Mouse (Mus musculus): ENCODE data around the gene Pde7b. TPM values are rescaled to one million over a fixed set of nuclear protein-coding genes. Genes with fewer than 3 reads are reported as not detected.

The Pde7b gene
- polyA plus RNA-seq, 1 experiment from 2014 or later = 5.2 TPM

GRCm38 (mm10) chr10:20473505-20473904, 251.4 kb downstream of the Pde7b start:
- Histone ChIP-seq H3K4me3 (ENCODE audit: low read length) (no peak overlapping the region), H3K9ac (ENCODE audit: low read depth, low read length) (no peak overlapping the region), H3K27me3 (ENCODE audit: control insufficient read depth, insufficient read depth, low read length) (no peaks in the 10 kb centered on the region), H3K36me3 (ENCODE audit: control insufficient read depth, insufficient read depth, low read length) (no peaks in the 10 kb centered on the region), H3K27ac (ENCODE audit: low read depth, low read length) (no peak overlapping the region), H3K4me1 (ENCODE audit: control insufficient read depth, insufficient read depth, low read length) (no peaks in the 10 kb centered on the region), H3K4me2 (replicated peaks; ENCODE audit: low read depth, low read length) (no peak overlapping the region), H3K9me3 (ENCODE audit: control insufficient read depth, low read length) (no peaks in the 10 kb centered on the region)
- no peak for ATAC-seq (ENCODE audit: low FRiP score, low TSS enrichment)
- 73% methylated on average over 5 of the region's 5 CpGs for WGBS

GRCm38 (mm10) chr10:20472007-20472406, 252.9 kb downstream of the Pde7b start:
- no peaks in the 10 kb centered on the region for H3K36me3 ChIP-seq (ENCODE audit: control insufficient read depth, insufficient read depth, low read length)
- ATAC-seq (ENCODE audit: low FRiP score, low TSS enrichment) = no peak
- WGBS = 87% methylated on average over 8 of the region's 8 CpGs
- no peaks in the 10 kb centered on the region for H3K27me3 ChIP-seq (ENCODE audit: control insufficient read depth, insufficient read depth, low read length)
- H3K27ac ChIP-seq (ENCODE audit: low read depth, low read length) = no peak overlapping the region
- no peak overlapping the region for H3K4me2 ChIP-seq (replicated peaks; ENCODE audit: low read depth, low read length)
- no peak overlapping the region for H3K4me3 ChIP-seq (ENCODE audit: low read length)
- no peaks in the 10 kb centered on the region for H3K4me1 ChIP-seq (ENCODE audit: control insufficient read depth, insufficient read depth, low read length)
- H3K9me3 ChIP-seq (ENCODE audit: control insufficient read depth, low read length) = no peaks in the 10 kb centered on the region
- no peak overlapping the region for H3K9ac ChIP-seq (ENCODE audit: low read depth, low read length)

- H3K4me1 ChIP-seq (ENCODE audit: control insufficient read depth, insufficient read depth, low read length) = 0 out of 2 replicates have a peak, but pooled peaks cover 4% of the 10 kb centered on the region
- no peaks in the 10 kb centered on the region for H3K9me3 ChIP-seq (ENCODE audit: control insufficient read depth, low read length)
- no peak overlapping the region for H3K4me3 ChIP-seq (ENCODE audit: low read length)
- H3K27me3 ChIP-seq (ENCODE audit: control insufficient read depth, insufficient read depth, low read length) = no peaks in the 10 kb centered on the region
- ATAC-seq (ENCODE audit: low FRiP score, low TSS enrichment) = no peak
- H3K27ac ChIP-seq (ENCODE audit: low read depth, low read length) = no peak overlapping the region
- no peak overlapping the region for H3K4me2 ChIP-seq (replicated peaks; ENCODE audit: low read depth, low read length)
- H3K9ac ChIP-seq (ENCODE audit: low read depth, low read length) = no peak overlapping the region
- H3K36me3 ChIP-seq (ENCODE audit: control insufficient read depth, insufficient read depth, low read length) = no peaks in the 10 kb centered on the region
- WGBS = 82% methylated on average over 3 of the region's 3 CpGs
These were observed 260.2 kb downstream of the Pde7b start for GRCm38 (mm10) chr10:20464631-20465030.

- Histone ChIP-seq H3K9me3 (ENCODE audit: control insufficient read depth, low read length) (no peaks in the 10 kb centered on the region), H3K27me3 (ENCODE audit: control insufficient read depth, insufficient read depth, low read length) (no peaks in the 10 kb centered on the region), H3K27ac (ENCODE audit: low read depth, low read length) (no peak overlapping the region), H3K4me3 (ENCODE audit: low read length) (no peak overlapping the region), H3K36me3 (ENCODE audit: control insufficient read depth, insufficient read depth, low read length) (no peaks in the 10 kb centered on the region), H3K9ac (ENCODE audit: low read depth, low read length) (no peak overlapping the region), H3K4me1 (ENCODE audit: control insufficient read depth, insufficient read depth, low read length) (0 out of 2 replicates have a peak, but pooled peaks cover 4% of the 10 kb centered on the region), H3K4me2 (replicated peaks; ENCODE audit: low read depth, low read length) (no peak overlapping the region)
- 86% methylated on average over 1 of the region's 1 CpGs for WGBS
- no peak for ATAC-seq (ENCODE audit: low FRiP score, low TSS enrichment)
These were observed 260.9 kb downstream of the Pde7b start for GRCm38 (mm10) chr10:20463941-20464340.

GRCm38 (mm10) chr10:20462596-20462995, 262.3 kb downstream of the Pde7b start:
- H3K4me2 ChIP-seq (replicated peaks; ENCODE audit: low read depth, low read length) = no peak overlapping the region
- 80% methylated on average over 4 of the region's 4 CpGs for WGBS
- H3K4me1 ChIP-seq (ENCODE audit: control insufficient read depth, insufficient read depth, low read length) = 0 out of 2 replicates have a peak, but pooled peaks cover 4% of the 10 kb centered on the region
- ATAC-seq (ENCODE audit: low FRiP score, low TSS enrichment) = no peak
- H3K4me3 ChIP-seq (ENCODE audit: low read length) = no peak overlapping the region
- no peaks in the 10 kb centered on the region for H3K27me3 ChIP-seq (ENCODE audit: control insufficient read depth, insufficient read depth, low read length)
- H3K36me3 ChIP-seq (ENCODE audit: control insufficient read depth, insufficient read depth, low read length) = no peaks in the 10 kb centered on the region
- H3K9me3 ChIP-seq (ENCODE audit: control insufficient read depth, low read length) = no peaks in the 10 kb centered on the region
- H3K27ac ChIP-seq (ENCODE audit: low read depth, low read length) = no peak overlapping the region
- no peak overlapping the region for H3K9ac ChIP-seq (ENCODE audit: low read depth, low read length)

- 94% methylated on average over 7 of the region's 7 CpGs for WGBS
These were observed 265.1 kb downstream of the Pde7b start for GRCm38 (mm10) chr10:20459657-20460350.

GRCm38 (mm10) chr10:20459160-20459559, 265.7 kb downstream of the Pde7b start:
- H3K27ac ChIP-seq (ENCODE audit: low read depth, low read length) = no peak overlapping the region
- ATAC-seq (ENCODE audit: low FRiP score, low TSS enrichment) = no peak
- H3K9ac ChIP-seq (ENCODE audit: low read depth, low read length) = no peak overlapping the region
- no peaks in the 10 kb centered on the region for H3K27me3 ChIP-seq (ENCODE audit: control insufficient read depth, insufficient read depth, low read length)
- H3K36me3 ChIP-seq (ENCODE audit: control insufficient read depth, insufficient read depth, low read length) = no peaks in the 10 kb centered on the region
- no peak overlapping the region for H3K4me3 ChIP-seq (ENCODE audit: low read length)
- 62% methylated on average over 3 of the region's 3 CpGs for WGBS
- peaks cover 8% of the 10 kb centered on the region; the same call in 1 of the 2 replicates for H3K4me1 ChIP-seq (ENCODE audit: control insufficient read depth, insufficient read depth, low read length)
- H3K9me3 ChIP-seq (ENCODE audit: control insufficient read depth, low read length) = no peaks in the 10 kb centered on the region
- H3K4me2 ChIP-seq (replicated peaks; ENCODE audit: low read depth, low read length) = no peak overlapping the region

More at GRCm38 (mm10) chr10:20459657-20460350, 265.1 kb downstream of the Pde7b start:
- H3K27me3 ChIP-seq (ENCODE audit: control insufficient read depth, insufficient read depth, low read length) = no peaks in the 10 kb centered on the region
- H3K4me2 ChIP-seq (replicated peaks; ENCODE audit: low read depth, low read length) = no peak overlapping the region
- H3K27ac ChIP-seq (ENCODE audit: low read depth, low read length) = no peak overlapping the region
- H3K4me3 ChIP-seq (ENCODE audit: low read length) = no peak overlapping the region
- H3K36me3 ChIP-seq (ENCODE audit: control insufficient read depth, insufficient read depth, low read length) = no peaks in the 10 kb centered on the region
- peaks cover 8% of the 10 kb centered on the region; the same call in 1 of the 2 replicates for H3K4me1 ChIP-seq (ENCODE audit: control insufficient read depth, insufficient read depth, low read length)
- no peaks in the 10 kb centered on the region for H3K9me3 ChIP-seq (ENCODE audit: control insufficient read depth, low read length)
- H3K9ac ChIP-seq (ENCODE audit: low read depth, low read length) = no peak overlapping the region
- ATAC-seq (ENCODE audit: low FRiP score, low TSS enrichment) = no peak

- Histone ChIP-seq H3K36me3 (ENCODE audit: control insufficient read depth, insufficient read depth, low read length) (no peaks in the 10 kb centered on the region), H3K27me3 (ENCODE audit: control insufficient read depth, insufficient read depth, low read length) (no peaks in the 10 kb centered on the region), H3K9me3 (ENCODE audit: control insufficient read depth, low read length) (no peaks in the 10 kb centered on the region), H3K4me3 (ENCODE audit: low read length) (no peak overlapping the region), H3K27ac (ENCODE audit: low read depth, low read length) (no peak overlapping the region), H3K4me1 (ENCODE audit: control insufficient read depth, insufficient read depth, low read length) (peaks cover 4% of the 10 kb centered on the region; the same call in 1 of the 2 replicates), H3K4me2 (replicated peaks; ENCODE audit: low read depth, low read length) (no peak overlapping the region), H3K9ac (ENCODE audit: low read depth, low read length) (no peak overlapping the region)
- no peak for ATAC-seq (ENCODE audit: low FRiP score, low TSS enrichment)
- WGBS = 56% methylated on average over 6 of the region's 6 CpGs
These were observed 270.4 kb downstream of the Pde7b start for GRCm38 (mm10) chr10:20454387-20455065.

GRCm38 (mm10) chr10:20437428-20437827, 287.4 kb downstream of the Pde7b start:
- 92% methylated on average over 9 of the region's 9 CpGs for WGBS

More at GRCm38 (mm10) chr10:20437428-20437827, 287.4 kb downstream of the Pde7b start:
- no peak overlapping the region for H3K4me2 ChIP-seq (replicated peaks; ENCODE audit: low read depth, low read length)
- no peak overlapping the region for H3K4me3 ChIP-seq (ENCODE audit: low read length)
- ATAC-seq (ENCODE audit: low FRiP score, low TSS enrichment) = no peak
- no peak overlapping the region for H3K9ac ChIP-seq (ENCODE audit: low read depth, low read length)
- H3K27ac ChIP-seq (ENCODE audit: low read depth, low read length) = no peak overlapping the region
- H3K9me3 ChIP-seq (ENCODE audit: control insufficient read depth, low read length) = no peaks in the 10 kb centered on the region
- no peaks in the 10 kb centered on the region for H3K36me3 ChIP-seq (ENCODE audit: control insufficient read depth, insufficient read depth, low read length)
- H3K4me1 ChIP-seq (ENCODE audit: control insufficient read depth, insufficient read depth, low read length) = no peaks in the 10 kb centered on the region
- no peaks in the 10 kb centered on the region for H3K27me3 ChIP-seq (ENCODE audit: control insufficient read depth, insufficient read depth, low read length)

All from kidney, embryonic 14.5 days (tissue).